Mouse (Mus musculus): ENCODE data around the gene Emg1.

The Emg1 gene

DNA sequence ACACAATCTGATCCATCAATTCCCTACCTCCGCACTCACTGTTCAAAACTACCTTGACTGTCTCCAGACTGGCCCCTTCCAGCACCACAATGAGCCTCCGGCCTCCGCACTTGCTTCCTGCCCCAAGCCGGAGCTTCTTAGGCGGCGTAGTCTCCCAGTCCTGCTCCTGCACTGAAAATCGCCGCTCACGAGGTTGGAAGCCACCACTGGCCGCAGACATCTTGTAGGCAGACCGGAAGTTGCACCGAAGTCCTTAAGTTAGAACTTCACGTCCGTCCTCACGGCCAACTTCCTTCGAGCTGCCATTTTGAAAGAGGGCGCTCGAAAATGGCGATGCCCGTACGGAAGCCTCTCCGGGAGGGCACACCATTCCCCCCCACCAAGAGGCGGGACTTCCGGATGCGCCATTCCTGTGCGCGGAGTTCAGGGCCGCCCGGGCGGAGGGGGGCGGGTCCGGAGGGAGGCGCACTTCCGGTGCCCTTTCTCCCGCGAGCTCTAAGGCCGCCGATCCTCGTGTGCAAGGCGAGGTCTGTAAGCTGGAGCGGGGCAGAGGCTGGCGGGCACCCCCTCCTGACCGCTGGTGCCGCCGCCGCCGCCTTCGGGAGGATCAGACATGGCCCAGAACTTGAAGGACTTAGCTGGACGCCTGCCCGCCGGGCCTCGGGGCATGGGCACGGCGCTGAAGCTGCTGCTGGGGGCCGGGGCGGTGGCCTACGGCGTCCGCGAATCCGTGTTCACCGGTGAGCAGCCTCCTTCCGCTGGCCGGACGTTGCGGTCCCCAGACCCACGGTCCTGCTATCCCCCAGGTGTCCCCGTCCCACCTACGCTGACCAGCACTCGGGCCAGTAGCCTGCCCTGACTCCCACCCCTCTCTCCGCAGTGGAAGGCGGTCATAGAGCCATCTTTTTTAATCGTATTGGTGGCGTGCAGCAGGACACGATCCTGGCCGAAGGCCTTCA, at the start of gene Emg1, which contains the start of gene Phb2:
Gene Emg1, minus strand, starts transcription at position 355 of the 959 bp plus-strand sequence.
Gene Phb2, plus strand, starts transcription at position 513 of the 959 bp plus-strand sequence.
- DNase-seq (ENCODE audit: extremely low spot score): peak; percentile 98

DNA sequence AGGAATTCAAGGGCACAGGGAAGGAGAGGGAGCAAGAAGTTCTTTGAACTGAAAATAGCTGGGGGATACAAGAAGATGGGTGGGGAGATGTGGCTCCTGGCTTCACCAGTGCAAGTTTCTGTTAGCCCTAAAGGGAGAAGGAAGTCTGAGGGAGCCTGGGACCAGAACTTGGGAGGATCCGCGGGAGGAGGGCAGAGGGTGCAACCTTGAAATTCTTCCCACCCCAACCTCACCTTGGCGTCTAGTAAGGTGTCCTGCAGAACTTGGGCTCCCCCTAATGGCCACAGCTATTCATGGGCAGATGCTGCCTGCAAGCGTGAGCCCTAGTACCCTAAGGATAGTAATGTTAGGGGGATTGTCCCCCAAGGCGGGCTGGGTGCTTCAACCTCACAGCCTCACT, 47.3 kb upstream of the Emg1 start:
- peak; percentile 85 for DNase-seq (ENCODE audit: extremely low spot score)

DNA sequence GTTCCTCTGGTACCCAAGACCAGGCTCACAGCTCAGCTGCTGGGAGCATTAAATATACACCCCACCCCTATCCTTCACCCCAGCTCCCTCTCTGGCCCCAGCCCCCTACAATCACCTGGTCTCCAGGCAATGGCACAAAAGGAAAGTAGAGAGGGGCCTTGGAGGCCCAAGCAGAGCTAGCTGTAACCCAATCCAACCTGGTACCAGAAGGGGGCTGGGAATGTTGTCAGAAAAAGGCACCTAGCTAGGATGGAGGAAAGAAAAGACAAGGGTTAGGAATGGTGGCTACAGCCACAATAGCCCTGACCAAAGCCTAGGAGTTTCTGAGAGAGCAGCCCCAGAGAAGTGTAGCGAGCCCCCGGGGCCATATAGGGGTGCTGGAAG, 46.9 kb upstream of the Emg1 start:
- DNase-seq (ENCODE audit: extremely low spot score): no peak

DNA sequence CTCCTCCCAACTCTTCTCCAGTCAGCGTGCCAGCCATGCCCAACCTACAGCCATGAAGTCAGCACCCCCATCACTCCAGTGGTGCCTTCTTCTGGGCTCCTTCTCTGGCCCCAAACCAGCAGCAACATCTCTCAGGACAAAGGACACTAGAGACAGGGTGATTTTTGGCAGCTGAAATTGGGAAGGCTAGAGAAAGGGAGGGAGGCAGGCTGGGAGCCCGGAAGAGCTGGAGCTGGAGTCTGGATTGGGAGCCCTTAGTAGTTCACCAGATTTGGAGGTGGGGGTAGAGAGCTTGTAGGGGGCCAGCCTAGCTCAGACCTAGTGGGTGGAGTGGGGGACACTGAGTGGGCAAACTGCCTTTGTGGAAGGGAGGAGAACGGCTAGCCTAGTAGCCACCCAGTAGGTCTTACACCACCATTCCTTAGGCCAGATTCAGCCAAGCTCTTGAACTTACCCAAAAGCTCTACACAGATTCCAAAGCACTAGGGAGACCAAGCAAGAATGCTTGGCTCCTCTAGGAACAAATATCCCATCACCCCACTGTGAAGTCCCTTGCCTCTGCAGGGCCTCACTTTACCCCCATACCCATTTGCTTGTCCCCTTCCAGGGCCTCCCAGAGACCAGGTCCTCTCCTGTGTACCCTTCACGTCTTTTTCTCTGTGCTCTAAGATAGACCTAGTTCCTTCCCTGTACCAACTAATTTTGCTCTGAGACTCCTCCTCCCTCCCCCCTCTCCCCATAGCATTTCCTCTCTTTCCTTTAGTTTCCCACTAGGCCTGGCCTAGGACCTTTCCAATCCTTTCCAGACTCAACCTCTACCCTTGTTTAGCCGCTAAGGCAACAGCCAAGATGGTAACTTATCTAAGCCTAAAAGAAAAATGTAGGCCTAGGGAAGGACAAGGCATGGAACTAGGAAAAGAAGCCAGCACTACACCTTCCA, 46.2 kb upstream of the Emg1 start:
- peak; percentile 60 for DNase-seq (ENCODE audit: extremely low spot score)

DNA sequence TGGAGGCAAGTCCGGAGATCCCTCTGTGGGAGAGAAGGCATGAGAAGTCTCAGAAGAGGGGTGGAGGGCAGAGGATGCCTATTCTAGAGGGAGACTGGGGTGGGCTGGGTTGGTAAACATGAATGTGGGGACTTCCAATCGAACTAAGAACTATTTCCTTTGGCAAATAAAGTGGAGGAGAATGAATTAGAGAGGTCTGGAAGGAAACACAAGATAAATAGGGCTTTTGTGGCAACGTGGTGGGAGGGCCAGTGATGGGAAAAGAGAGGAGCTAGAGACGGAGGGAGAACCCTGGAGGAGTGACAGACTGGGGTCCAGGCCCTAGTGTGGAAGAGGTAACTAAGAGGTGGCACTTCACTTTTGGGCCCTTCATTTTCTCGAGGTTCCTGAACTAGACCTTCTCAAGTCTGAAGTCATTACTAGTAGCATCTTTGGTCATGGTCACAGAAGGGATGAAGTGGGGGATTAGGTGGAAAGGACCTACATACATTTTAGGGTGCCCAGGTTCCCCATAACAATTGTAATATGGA, 45.4 kb upstream of the Emg1 start:
- peak; percentile 45 for DNase-seq (ENCODE audit: extremely low spot score)

DNA sequence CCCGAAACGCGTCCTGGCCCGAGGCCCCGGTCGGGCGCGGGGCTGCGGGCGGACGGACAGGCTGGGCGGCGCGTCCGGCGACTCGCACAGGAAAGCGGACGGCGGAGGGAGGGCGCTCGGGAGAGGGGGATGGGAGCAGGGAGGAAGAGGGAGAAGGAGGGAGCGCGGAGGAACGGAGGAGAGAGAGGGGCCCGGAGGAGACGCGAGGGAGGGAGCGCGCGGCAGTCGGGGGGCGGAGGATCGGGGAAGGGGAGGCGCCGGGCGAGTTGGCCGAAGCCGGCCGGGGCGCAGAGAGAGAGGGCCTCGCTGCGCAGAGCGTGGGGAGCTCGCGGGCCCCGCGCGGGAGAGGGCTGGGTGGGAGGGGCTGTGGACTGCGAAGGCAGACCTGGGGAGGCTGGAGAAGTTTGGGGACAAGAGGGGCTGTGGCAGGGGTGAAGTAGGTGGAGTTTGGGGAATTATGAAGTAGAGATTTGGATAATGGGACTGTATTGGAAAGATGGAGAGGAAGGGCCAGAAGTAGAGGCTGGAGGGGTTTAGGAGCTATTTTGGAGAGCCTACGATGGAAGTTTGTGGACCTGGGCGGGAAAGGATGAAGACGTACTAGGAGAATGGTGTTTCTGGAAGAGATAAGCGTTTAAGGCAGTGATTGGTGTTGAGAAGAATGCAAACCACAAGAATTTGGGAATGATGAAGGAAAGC, 44.8 kb upstream of the Emg1 start:
- peak; percentile 89 for DNase-seq (ENCODE audit: extremely low spot score)

DNA sequence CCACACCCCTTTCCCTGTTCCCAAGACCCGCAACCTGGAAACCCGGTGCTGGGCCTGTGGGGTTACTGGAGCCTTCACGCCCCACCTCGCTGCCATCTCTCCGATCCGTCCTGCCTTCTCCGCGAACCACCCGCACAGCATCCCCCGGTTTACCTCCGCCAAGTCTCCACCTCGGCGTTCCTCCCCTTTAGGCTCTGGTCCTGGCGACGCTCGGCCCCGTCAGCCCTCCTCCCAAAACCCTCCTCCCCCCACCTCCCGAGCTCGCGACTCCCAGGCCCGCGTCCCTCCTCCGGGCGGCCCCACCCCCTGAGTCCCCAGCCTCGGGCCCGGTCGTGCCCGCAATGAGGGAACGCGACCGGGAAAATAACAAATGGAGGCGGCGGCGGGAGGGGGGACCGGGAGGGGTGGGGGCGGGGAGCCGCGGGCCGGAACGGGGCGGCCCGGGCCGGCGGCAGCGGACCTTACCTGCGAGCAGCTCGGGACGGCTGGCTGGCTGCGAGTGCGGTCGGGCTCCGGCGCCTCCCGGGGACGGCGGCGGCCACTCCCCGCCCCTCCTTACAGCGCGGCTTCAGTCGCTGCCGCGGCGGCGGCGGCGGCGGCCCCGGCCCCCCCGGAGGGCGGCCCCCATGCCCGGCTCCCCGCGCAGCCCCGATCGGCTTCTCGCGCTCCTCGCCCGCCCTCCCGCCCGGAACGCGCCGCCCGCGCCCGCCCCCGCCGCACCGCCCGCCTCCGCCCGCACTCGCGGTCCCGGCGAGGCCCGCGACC, 44.0 kb upstream of the Emg1 start, which contains the start of the genes Gm45234 and Atn1:
Gene Gm45234, minus strand, starts transcription at position 191 of the 765 bp plus-strand sequence.
Gene Atn1, minus strand, starts transcription at position 694 of the 765 bp plus-strand sequence.
- DNase-seq (ENCODE audit: extremely low spot score): peak; percentile 84

DNA sequence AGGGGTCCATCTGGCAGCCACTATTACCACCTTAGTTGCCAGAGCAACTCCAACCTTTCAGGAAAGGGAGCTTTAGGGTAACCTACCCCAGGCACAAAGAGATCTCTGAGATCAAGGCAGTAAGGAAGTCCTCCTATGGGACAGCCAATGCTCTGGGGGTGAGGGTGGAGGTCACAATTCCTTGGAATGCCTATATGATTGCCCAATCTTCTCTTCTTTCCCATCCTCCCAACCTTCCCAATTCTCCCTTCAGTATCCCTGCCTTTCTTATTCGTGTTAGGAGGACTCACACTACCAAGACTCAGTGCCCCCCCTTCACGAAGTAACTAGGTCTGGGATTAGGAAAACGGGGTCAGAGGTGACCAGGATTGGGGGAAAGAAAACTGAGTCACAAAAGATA, 43.3 kb upstream of the Emg1 start:
- DNase-seq (ENCODE audit: extremely low spot score): no peak

DNA sequence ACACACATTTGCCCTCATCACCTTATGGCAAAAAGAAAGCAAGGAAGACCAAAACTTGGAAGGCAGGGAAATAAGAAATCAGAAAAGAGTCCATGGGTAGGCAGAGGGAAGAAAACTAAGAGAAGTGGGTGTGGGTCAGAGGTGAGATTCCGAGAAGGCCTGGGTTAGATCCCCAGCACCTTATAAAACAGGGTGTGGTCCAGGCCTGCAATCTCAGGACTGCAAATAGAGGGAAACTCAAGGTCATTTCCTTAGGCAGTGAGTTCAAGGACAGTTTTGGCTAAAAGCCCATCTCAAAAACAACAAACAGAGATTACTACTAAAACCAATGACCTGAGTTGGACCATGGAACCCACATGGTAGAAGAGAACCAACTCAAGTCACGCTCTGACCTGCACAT, 41.9 kb upstream of the Emg1 start:
- no peak for DNase-seq (ENCODE audit: extremely low spot score)

DNA sequence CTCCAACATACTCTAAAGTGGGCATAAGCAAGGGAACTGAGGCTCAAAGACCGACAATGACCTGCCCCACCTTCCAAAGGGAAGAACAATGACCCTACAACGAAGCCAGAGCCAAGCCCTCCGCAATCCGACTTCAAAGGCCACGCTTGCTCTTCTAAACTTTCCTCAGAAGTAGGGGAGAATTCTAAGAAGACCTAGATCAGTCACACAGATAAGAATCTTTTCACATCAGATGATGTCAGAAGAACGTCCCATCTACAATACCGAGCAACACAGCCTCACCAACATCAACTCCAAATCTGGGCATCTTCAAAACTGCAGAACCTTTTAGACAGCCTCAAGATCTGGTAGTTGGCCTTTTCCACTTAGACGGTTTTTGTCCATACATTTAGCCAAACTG, 38.4 kb upstream of the Emg1 start:
- no peak for DNase-seq (ENCODE audit: extremely low spot score)

DNA sequence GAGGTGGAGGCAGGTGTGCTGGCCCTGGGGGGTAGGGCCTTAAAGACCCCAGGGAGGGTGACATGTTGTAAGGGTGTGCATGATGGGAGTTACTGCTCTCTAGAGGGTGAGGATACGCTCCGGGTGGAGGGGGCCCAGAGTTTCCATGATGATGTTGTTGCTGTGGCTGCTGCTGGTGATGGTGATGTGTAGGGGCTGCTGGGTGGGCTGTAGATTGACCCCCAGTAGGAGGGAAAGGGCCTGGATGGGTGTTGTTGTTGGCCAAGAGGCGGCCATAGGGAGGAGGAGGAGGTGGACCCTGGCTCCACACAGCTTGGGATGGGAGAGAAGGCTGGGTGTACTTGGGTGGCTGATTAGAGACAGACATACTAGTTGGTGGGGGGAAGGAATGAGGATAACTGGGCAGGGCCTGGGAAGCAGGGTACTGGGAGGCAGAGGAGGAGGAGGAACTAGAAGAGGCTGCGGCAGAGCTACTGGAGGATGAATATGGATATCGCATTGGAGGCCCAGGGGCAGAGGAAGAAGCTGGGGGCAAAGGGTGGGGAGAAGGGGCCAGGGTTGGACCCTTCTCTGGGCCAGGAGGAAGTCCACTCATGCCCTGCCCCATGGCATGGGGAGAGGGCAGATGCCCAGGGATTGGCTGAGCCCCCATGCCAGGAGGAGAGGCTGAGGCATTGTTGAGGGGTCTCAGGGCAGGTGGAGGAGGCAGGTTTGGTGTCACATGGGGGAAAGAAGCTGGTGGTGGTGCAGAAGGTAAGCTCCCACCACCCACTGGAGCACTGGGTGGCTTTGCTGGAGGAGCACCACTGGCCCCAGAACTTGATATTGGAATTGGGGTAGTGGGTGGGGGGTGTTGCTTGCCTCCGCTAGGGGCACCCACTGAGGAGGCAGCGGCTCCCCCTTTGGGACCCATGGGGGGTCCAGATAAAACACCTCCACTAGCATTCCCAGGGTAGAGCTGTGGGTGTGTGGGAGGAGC, 35.0 kb upstream of the Emg1 start:
- DNase-seq (ENCODE audit: extremely low spot score): no peak

DNA sequence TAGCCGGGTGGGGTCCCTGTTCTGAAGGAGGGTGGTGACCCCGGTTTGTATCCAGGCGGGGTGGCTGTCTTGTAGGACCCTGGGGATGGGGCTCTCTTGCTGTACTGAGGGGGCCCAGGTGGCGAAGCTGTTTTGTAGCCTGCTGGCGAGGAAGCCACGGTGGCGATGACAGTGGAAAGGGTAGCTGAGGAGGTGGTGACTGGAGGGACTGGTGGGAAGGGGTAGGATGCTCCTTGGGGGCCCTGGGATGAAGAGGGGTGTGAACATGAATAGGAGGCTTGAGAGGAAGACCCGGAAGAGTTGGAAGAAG, 34.3 kb upstream of the Emg1 start:
- no peak for DNase-seq (ENCODE audit: extremely low spot score)

DNA sequence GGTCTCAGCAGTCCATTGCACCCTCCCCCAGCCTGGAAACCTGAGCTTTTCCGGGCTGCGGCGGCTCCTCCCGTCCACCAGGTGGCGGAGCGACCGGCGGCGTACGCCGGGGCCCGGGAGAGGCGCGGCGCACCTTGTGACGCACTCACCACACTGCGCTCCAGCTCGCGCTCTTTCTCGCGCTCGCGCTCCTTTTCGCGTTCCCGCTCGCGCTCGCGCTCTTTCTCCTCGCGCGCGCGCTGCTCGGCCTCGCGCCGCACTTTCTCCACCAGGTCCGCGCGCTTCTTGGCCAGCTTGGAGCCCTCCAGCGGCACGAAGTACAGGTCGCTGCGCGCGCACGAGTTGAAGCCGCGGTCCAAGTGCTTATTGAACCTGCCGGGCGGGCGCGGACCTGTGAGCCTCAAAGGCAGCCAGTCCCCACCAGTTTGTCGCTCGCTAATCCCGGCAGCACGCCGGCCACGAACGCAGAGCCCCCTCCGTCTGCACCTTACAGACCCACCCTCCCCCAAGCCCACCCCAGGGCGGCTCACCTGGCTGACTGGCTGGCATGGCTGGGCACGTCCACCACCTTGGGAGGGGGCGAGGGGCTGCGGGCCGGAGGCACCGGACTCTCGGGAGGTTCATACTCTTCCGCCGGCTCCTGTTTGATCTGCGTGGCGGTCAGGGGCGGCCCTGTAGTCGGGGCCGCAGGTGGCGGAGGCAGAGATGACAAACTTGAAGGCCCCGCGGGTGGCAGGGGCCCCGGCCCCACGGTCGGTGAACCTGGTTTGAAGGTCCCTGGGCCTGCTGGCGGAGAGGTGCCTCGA, 33.7 kb upstream of the Emg1 start:
- peak; percentile 95 for DNase-seq (ENCODE audit: extremely low spot score)

DNA sequence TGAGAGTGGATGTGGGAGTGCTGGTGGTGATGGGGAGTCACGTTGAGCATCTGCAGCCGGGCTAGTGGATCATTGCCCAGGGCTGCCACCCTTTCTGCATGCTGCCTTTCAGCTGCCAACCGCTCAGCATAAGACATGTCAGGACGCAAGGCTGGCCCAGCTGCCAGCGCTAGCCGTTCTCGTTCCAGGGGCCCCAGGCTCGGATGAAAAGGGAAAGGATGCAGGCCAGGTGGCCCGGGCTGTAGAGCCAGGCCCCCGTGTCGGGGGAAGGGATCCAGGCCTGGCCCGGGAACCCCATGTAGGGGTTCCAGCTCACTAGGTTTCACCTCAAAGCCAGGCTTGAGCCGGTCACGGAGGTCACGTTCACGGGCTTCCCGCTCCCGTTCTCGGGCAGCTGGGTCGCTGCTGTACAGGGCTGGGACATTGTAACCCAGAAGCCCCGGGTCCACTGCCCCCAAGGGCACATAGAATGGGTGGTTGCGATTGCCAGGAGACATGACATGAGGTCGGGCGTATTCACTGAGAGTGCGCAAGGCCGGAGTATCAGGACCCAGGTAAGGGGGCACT, 32.9 kb upstream of the Emg1 start:
- no peak for DNase-seq (ENCODE audit: extremely low spot score)

DNA sequence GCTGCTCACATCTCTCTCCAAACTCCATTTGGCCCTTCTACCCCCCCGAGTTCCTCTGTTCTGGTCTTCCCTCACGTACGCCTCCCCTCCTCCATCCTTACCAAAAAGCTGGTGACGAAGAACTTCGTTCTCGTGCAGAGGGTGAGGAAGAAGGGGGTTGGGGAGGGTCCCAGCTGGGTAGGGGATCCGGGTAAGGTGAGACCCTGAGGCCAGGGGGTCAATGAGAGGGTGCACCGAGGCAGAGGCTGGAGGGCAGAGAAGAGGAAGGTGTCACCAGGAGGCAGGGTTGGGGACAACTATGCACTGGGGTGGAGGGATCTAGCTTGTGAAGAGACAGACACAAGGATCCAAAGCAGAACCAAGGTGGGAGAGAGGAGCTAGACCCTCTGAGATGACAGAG, 31.7 kb upstream of the Emg1 start:
- DNase-seq (ENCODE audit: extremely low spot score): no peak

DNA sequence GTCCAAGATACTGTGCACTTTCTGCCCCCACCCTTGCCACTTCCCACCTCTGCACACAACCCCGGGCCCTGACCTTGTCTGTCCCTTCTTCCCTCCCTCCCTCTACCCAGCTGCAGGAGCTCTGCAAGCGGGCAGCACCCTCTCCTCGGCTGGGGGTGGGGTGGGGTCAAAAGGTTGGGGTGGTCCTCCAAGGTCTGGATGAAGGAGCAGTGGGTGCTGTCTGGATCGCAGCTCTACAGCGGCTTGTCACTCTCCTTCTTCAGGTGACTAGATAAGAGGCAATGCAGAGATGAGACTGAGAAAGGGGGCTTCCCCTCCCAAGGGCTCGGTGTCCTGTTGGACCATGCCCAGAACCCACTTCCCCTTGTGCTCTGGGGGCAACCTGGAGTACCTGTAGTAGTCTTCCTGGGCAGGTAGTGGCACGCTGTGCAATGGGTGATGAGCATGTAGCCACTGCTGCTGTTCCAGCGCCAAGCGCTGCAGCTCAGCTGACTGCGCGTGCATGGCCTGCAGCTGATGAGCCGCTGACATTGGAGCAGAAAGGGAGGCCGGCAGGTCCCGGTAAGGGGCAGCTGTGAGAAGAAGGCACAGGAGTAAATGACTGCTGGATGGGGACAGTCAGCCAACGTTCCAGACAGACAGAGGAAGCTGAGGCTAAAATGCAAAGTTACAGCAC, 31.0 kb upstream of the Emg1 start:
- no peak for DNase-seq (ENCODE audit: extremely low spot score)

DNA sequence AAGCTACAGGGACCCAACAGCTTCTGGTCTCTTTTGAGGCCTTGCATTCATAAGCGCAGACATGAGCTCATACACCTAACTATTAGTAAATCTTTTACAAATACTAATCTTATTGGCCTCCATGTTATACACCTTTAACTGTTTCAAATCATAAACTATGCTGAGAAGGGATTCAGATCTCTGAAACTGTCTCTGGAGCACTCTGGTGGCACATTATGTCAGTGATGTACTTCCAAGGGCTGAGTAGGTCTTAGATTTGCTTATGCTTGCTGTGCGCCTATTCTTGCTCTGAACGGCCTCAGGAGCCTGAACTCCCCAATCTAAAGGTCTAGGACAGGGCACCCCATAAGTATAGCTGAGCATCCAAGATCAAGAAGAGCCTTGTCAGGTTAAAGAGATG, 29.9 kb upstream of the Emg1 start:
- no peak for DNase-seq (ENCODE audit: extremely low spot score)

All from embryo, embryonic 9.5 days (tissue).